Mouse (Mus musculus) liver, embryonic 16.5 days (tissue): ENCODE measurements around the gene Rundc1. TPM values are rescaled to one million over a fixed set of nuclear protein-coding genes. Genes with fewer than 3 reads are reported as not detected.
"Not testable (repeated sequence)": the region's sequence is repeated elsewhere in the genome, so short reads cannot be mapped to it uniquely, and the experiment has no call there.

ENCODE experiments used
- ATAC-seq: fragments of 200-750 bp; cut with Nextera tagmentation; 2 replicates; pipeline ENCODE4 v1.8.0; 2017; ENCODE audit warnings: low read depth, mild to moderate bottlenecking, moderate number of reproducible peaks, moderate library complexity
- H3K27ac ChIP-seq: fragments of 300-500 bp; sonication (generic); 2 replicates; pipeline ENCODE4 v1.5.1; 2014; ENCODE audit warnings: mild to moderate bottlenecking, low read length
- H3K27me3 ChIP-seq: fragments of 300-500 bp; sonication (generic); 2 replicates; pipeline ENCODE4 v1.6.1; 2014; ENCODE audit warnings: low read depth, low read length, mixed read lengths; ENCODE audit not compliant: control insufficient read depth, insufficient read depth
- H3K36me3 ChIP-seq: fragments of 300-500 bp; sonication (generic); 2 replicates; pipeline ENCODE4 v1.6.1; 2014; ENCODE audit warnings: mild to moderate bottlenecking; ENCODE audit not compliant: control insufficient read depth, insufficient read depth
- H3K4me1 ChIP-seq: fragments of 300-500 bp; sonication (generic); 2 replicates; pipeline ENCODE4 v1.6.1; 2014; ENCODE audit warnings: low read depth, low read length, mixed read lengths; ENCODE audit not compliant: control insufficient read depth
- H3K4me2 ChIP-seq: fragments of 300-500 bp; sonication (generic); 2 replicates; pipeline ENCODE4 v1.6.1; 2014; ENCODE audit warnings: low read depth, low read length, mixed read lengths
- H3K4me3 ChIP-seq: fragments of 300-500 bp; sonication (generic); 2 replicates; pipeline ENCODE4 v1.5.1; 2014; ENCODE audit warnings: low read depth, mild to moderate bottlenecking, low read length
- H3K9ac ChIP-seq: fragments of 300-500 bp; sonication (generic); 2 replicates; pipeline ENCODE4 v1.6.1; 2014; ENCODE audit warnings: low read depth, low read length
- H3K9me3 ChIP-seq: fragments of 300-500 bp; sonication (generic); replicated peaks from 2 replicates; pipeline ENCODE4 v1.6.1; 2016; ENCODE audit warnings: low read length; ENCODE audit not compliant: control insufficient read depth
- WGBS: fragments of 180-500 bp; shearing (Covaris S2); extraction: QIAGEN DNeasy Blood & Tissue Kit; methylation state at CpG from one replicate; pipeline ENCODE4 v1.1.7; 2014; ENCODE audit not compliant: insufficient replicate concordance; 5-methylcytosine and 5-hydroxymethylcytosine counted together
- polyA plus RNA-seq: library from polyadenylated mRNA; unstranded; fragments of >200 nt; fragmentation: Nextera tagmentation; extraction: Ambion mirVana; gene quantifications from 2 replicates; pipeline ENCODE4 v1.2.1, GENCODE M21; 2015

Rundc1 gene
- polyA plus RNA-seq, 1 experiment from 2014 or later = 4.7 TPM

GRCm38 (mm10) chr11:101476361-101476760 lies 51.5 kb downstream of the Rundc1 start:
- H3K27ac ChIP-seq, H3K4me3 ChIP-seq, H3K4me2 ChIP-seq, H3K9me3 ChIP-seq, H3K4me1 ChIP-seq, ATAC-seq, H3K27me3 ChIP-seq, H3K9ac ChIP-seq, H3K36me3 ChIP-seq: not testable (repeated sequence)
- WGBS = 71% methylated on average over 4 of the region's 4 CpGs

- Histone ChIP-seq H3K36me3 (no peaks in the 10 kb centered on the region), H3K4me3 (no peak overlapping the region), H3K9ac (no peak overlapping the region), H3K27ac (no peak overlapping the region), H3K4me1 (peaks cover 3% of the 10 kb centered on the region), H3K9me3 (no peaks in the 10 kb centered on the region), H3K4me2 (no peak overlapping the region), H3K27me3 (no peaks in the 10 kb centered on the region; the same call in 1 of the 2 replicates)
- WGBS = 55% methylated on average over 4 of the region's 4 CpGs
- no peak for ATAC-seq
Measured at GRCm38 (mm10) chr11:101477194-101477551, 52.3 kb downstream of the Rundc1 start.

- WGBS = 63% methylated on average over 10 of the region's 10 CpGs
- H3K4me3 ChIP-seq = no peak overlapping the region
- no peak for ATAC-seq
- H3K27me3 ChIP-seq = no peaks in the 10 kb centered on the region; the same call in 1 of the 2 replicates
- peaks cover 3% of the 10 kb centered on the region for H3K4me1 ChIP-seq
- H3K9ac ChIP-seq = no peak overlapping the region
- H3K27ac ChIP-seq = no peak overlapping the region
- H3K36me3 ChIP-seq = no peaks in the 10 kb centered on the region
- H3K4me2 ChIP-seq = no peak overlapping the region
- H3K9me3 ChIP-seq = no peaks in the 10 kb centered on the region
Measured at GRCm38 (mm10) chr11:101477552-101478211, 52.8 kb downstream of the Rundc1 start.

GRCm38 (mm10) chr11:101479171-101479635 lies 54.3 kb downstream of the Rundc1 start:
- Histone ChIP-seq H3K4me2 (peak overlapping the region; percentile 38), H3K27ac (no peak overlapping the region), H3K9me3 (no peaks in the 10 kb centered on the region), H3K27me3 (no peaks in the 10 kb centered on the region), H3K4me1 (peaks cover 9% of the 10 kb centered on the region), H3K4me3 (no peak overlapping the region), H3K9ac (no peak overlapping the region), H3K36me3 (no peaks in the 10 kb centered on the region)
- WGBS = 39% methylated on average over 18 of the region's 18 CpGs
- ATAC-seq = no peak

GRCm38 (mm10) chr11:101480912-101481311 lies 56.0 kb downstream of the Rundc1 start:
- Histone ChIP-seq H3K27me3 (no peaks in the 10 kb centered on the region), H3K9me3 (no peaks in the 10 kb centered on the region), H3K4me1 (peaks cover 26% of the 10 kb centered on the region), H3K9ac (no peak overlapping the region), H3K4me2 (no peak overlapping the region), H3K27ac (no peak overlapping the region), H3K4me3 (no peak overlapping the region), H3K36me3 (no peaks in the 10 kb centered on the region)
- WGBS = 33% methylated on average over 6 of the region's 6 CpGs
- no peak for ATAC-seq

GRCm38 (mm10) chr11:101483804-101484203 lies 58.9 kb downstream of the Rundc1 start:
- Histone ChIP-seq H3K4me2 (no peak overlapping the region), H3K9ac (no peak overlapping the region), H3K9me3 (no peaks in the 10 kb centered on the region), H3K4me3 (no peak overlapping the region), H3K4me1 (peaks cover 32% of the 10 kb centered on the region), H3K27me3 (no peaks in the 10 kb centered on the region), H3K27ac (no peak overlapping the region), H3K36me3 (peaks cover 9% of the 10 kb centered on the region; the same call in 1 of the 2 replicates)
- 27% methylated on average over 3 of the region's 3 CpGs for WGBS
- no peak for ATAC-seq

- Histone ChIP-seq H3K9me3 (no peaks in the 10 kb centered on the region), H3K4me1 (peaks cover 32% of the 10 kb centered on the region), H3K4me2 (peak overlapping the region; percentile 18; the same call in 1 of the 2 replicates), H3K27ac (0 out of 2 replicates have a peak overlapping the region, but pooled peaks have one; percentile 4), H3K4me3 (no peak overlapping the region), H3K9ac (no peak overlapping the region), H3K27me3 (no peaks in the 10 kb centered on the region), H3K36me3 (peaks cover 9% of the 10 kb centered on the region; the same call in 1 of the 2 replicates)
- peak; percentile 31; the same call in 1 of the 2 replicates for ATAC-seq
- WGBS = 30% methylated on average over 6 of the region's 6 CpGs
Measured at GRCm38 (mm10) chr11:101484245-101484644, 59.4 kb downstream of the Rundc1 start.

GRCm38 (mm10) chr11:101484814-101485213 lies 59.9 kb downstream of the Rundc1 start:
- Histone ChIP-seq H3K9ac (no peak overlapping the region), H3K27ac (0 out of 2 replicates have a peak overlapping the region, but pooled peaks have one; percentile 4), H3K4me1 (peaks cover 32% of the 10 kb centered on the region), H3K9me3 (no peaks in the 10 kb centered on the region), H3K36me3 (peaks cover 15% of the 10 kb centered on the region; the same call in 1 of the 2 replicates), H3K27me3 (no peaks in the 10 kb centered on the region), H3K4me2 (no peak overlapping the region), H3K4me3 (no peak overlapping the region)
- WGBS = 36% methylated on average over 7 of the region's 7 CpGs
- no peak for ATAC-seq
